Mouse (Mus musculus): ENCODE data around the gene Slc23a4.

GRCm38 (mm10) chr6:34959131-34959530, 29.1 kb downstream of the Slc23a4 start:
- TF ChIP-seq POLR2A (IDR thresholded peaks at IDR 0.05; ENCODE audit: control insufficient read depth in 1 of 2, insufficient read depth in 1 of 2, low read depth in 1 of 2, low read length in 2 of 2, poor library complexity in 1 of 2) (no peak), CTCF (IDR thresholded peaks at IDR 0.05 in 2 of 3, conservative IDR thresholded peaks at IDR 0.05 in 1 of 3; ENCODE audit: control insufficient read depth in 1 of 3, insufficient read depth in 1 of 3, low read depth in 2 of 3, low read length in 3 of 3, poor library complexity in 1 of 3, severe bottlenecking in 1 of 3) (no peak), HCFC1 (IDR thresholded peaks at IDR 0.05; ENCODE audit: low read depth, low read length) (no peak), SIN3A (IDR thresholded peaks at IDR 0.05; ENCODE audit: low read length) (no peak), ZNF384 (IDR thresholded peaks at IDR 0.05; ENCODE audit: low read depth, low read length) (no peak), BHLHE40 (IDR thresholded peaks at IDR 0.05; ENCODE audit: borderline replicate concordance, low read depth, low read length) (no peak), JUND (IDR thresholded peaks at IDR 0.05; ENCODE audit: low read depth, low read length) (no peak), ZMIZ1 (IDR thresholded peaks at IDR 0.05; ENCODE audit: low read depth, low read length) (no peak), ZKSCAN1 (IDR thresholded peaks at IDR 0.05; ENCODE audit: low read depth, low read length) (no peak), ETS1 (IDR thresholded peaks at IDR 0.05; ENCODE audit: low read depth, low read length) (no peak), EP300 (IDR thresholded peaks at IDR 0.05; ENCODE audit: low read depth in 1 of 2, low read length in 2 of 2) (no peak), KAT2A (conservative IDR thresholded peaks at IDR 0.05; ENCODE audit: low read depth, low read length) (no peak)
